Mouse (Mus musculus): ENCODE measurements around the gene Ano10. TPM values are rescaled to one million over a fixed set of nuclear protein-coding genes. Genes with fewer than 3 reads are reported as not detected.

Ano10 gene
- polyA plus RNA-seq, 1 experiment from 2014 or later: 18.5 TPM

- DNase-seq (ENCODE audit: low spot score): no peak
These were observed 129.7 kb downstream of the Ano10 start for GRCm38 (mm10) chr9:122164535-122164934.

DNA sequence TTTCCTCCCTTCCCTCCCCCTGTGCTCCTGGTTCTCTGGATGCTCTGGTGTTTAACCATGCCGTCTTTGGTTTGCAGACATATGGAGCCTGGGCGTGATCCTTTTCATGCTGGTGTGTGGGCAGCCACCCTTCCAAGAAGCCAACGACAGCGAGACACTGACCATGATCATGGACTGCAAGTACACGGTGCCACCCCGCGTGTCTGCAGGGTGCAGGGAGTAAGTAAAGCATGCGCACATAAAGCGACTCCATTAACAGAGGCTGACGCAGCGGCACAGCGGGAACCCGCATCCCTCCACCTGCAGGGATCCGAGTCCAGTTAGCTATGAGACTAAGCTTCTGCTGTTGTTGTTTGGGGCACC is 137.2 kb downstream of the Ano10 start:
- DNase-seq (ENCODE audit: low spot score): no peak

DNA sequence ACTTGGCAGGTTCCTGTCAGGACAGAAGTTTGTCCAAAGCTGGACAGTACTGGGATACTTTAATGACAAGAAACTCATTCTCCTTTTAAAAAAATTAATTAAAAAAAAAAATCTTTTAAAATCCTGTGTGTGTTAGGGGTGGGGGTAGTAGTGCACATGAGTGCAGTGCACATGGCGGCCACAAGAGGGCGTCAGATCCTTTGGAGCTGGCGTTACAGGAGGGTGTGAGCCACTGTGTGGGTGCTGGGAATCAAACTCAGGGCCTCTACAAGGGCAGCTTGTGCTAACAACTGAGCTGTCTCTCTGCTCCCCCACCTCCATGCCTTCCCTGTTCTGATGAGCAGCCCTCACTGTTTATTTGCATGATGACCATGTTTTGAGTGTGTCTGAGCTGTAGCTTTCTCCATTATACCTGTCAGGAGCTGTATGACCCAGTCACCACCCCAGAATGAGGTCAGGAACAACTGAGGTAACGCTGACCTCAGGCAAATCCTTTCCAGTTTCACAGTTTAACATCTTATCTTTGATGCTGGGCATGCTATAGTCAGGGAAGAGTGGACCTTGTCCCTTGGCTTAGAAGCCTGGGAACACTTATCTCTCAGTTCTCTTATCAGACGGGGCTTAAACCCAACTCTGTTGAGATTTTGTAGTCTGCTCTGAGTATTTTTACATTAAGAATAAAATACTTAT is 137.7 kb downstream of the Ano10 start:
- no peak for DNase-seq (ENCODE audit: low spot score)

- no peak for DNase-seq (ENCODE audit: low spot score)
These were observed 139.0 kb downstream of the Ano10 start for GRCm38 (mm10) chr9:122155193-122155592.

DNA sequence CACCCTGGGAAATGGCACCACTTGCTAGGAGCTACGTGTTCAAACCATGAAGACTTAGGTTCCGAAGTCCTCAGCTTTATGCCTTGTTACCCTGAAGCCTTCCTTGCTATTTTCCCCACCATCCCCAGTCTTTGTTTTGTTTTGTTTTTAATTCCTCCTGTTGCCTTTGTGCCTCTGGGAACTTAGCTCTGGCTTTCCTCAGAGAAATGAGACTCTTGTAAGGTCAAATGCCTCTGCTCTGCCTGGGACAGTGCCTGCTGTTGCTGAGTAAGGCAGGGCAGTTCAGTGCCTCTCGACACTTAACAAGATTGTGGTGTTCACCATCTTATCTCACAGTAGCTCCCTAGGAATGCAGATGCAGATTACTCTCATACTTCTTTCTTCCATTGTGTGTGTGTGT is 140.8 kb downstream of the Ano10 start:
- DNase-seq (ENCODE audit: low spot score): no peak

DNA sequence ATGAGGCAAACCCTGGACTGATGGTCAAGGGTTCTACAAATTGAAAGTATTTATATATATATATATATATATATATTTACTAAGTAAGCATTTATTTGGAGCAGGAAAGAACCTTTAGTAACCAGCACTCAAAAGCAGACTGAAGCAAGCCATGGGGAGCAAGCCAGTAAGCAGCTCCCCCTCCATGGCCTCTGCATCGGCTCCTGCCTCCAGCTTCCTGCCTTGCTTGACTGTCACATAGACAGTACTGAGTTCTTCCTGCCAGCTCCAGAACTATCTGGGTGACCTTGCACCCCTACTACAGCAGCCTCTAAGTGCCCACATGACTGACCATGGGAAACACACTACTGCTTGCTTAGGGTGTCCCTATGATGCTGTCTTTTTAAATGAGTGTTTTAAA is 141.7 kb downstream of the Ano10 start:
- DNase-seq (ENCODE audit: low spot score): no peak

- no peak for DNase-seq (ENCODE audit: low spot score)
These were observed 142.2 kb downstream of the Ano10 start for GRCm38 (mm10) chr9:122152063-122152462.

- DNase-seq (ENCODE audit: low spot score): peak; percentile 36
These were observed 144.0 kb downstream of the Ano10 start for GRCm38 (mm10) chr9:122149997-122150826.

- DNase-seq (ENCODE audit: low spot score): no peak
These were observed 145.9 kb downstream of the Ano10 start for GRCm38 (mm10) chr9:122148356-122148755.

GRCm38 (mm10) chr9:122146124-122146870 is 147.9 kb downstream of the Ano10 start:
- DNase-seq (ENCODE audit: low spot score): no peak

DNA sequence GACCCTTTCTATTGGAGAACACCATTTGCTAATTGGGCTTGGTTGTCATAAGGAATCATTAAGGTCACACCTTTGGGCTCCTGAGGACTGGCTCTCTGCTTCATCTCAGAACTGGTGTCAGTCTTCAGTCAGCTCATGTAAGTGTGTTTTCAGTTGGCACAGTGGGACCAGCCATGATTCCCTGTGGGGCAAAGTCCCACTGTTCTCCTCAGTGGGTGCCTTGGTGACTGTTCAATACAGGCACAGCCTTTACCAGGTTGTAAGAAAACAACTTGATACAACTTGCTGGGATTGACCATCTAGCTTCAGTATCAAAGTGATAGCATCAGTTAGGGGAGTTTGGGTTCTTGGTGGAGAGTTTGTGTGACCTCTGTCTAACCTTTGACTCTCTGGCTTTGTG is 148.5 kb downstream of the Ano10 start:
- no peak for DNase-seq (ENCODE audit: low spot score)

- DNase-seq (ENCODE audit: low spot score): no peak
These were observed 149.4 kb downstream of the Ano10 start for GRCm38 (mm10) chr9:122144776-122145175.

DNA sequence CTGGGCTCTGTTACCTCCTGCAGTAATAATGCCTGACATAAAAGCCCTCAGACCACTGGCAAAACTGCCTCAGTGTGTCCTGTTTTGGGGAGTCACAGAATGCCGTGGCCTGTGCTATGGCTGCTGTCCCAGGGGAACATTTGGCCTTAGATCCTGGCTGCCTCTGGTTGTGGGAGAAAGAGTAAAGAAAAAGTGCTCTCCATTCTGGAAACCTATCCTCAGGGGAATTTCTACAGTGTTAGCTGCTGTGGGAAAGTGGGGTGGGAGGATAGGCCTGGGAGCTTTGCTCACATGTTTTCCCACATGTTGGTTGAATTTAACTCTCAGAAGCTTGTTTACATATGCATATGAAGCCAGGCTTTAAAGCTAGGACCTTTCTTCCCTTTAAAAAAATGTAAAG is 151.0 kb downstream of the Ano10 start:
- no peak for DNase-seq (ENCODE audit: low spot score)

DNA sequence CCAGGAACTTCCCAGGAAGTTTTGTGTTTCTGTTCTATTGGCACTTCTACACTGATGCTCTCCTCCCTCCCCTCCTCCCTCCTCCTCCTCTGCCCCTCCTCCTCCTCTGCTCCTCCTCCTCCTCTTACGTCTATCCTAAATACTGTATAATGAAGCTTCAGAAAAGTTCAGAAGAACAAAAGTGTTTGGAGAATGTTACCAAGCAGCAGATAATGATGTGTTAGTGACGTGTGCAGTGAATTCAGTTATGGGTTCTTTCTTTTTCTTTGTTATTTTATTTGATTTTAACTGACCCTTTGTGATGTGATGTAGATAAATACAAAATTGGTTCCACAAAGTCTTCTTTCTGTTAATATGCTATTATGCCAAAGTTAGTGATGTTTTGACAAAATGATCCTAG is 155.0 kb downstream of the Ano10 start:
- DNase-seq (ENCODE audit: low spot score): no peak

GRCm38 (mm10) chr9:122138371-122139029 is 155.7 kb downstream of the Ano10 start:
- no peak for DNase-seq (ENCODE audit: low spot score)

DNA sequence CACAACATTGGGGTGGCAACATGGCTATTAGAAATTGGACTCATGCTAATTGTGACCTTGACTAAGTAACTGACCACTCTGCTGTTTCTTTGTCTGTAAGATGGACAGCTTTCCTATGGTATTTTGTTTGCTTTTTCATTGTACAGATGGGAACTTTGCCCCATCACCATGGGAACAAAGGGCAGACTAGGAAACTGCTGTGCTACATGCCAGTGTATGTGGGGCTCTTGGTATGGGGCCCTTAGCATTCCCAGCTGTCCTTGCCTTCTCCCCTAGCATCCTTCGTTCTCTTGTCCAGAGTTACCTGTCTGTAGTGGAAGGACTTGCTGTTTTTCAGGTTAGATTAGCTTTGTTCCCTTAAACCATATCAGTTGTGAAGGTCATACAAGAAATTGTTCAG is 156.3 kb downstream of the Ano10 start:
- DNase-seq (ENCODE audit: low spot score): no peak

DNA sequence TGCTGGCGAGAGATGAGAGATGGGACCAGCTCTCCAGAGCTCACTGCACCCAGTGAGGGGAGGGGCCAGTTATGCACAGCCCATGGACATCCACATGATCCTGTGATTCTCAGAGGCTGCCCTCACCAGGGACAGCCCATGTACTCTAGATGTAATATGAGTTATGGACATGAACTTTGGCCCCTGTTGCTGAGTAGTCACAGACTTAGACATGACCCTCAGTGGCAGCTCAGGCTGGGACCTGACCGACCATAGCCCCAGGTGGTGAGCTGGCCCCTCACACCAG is 158.4 kb downstream of the Ano10 start:
- no peak for DNase-seq (ENCODE audit: low spot score)

DNA sequence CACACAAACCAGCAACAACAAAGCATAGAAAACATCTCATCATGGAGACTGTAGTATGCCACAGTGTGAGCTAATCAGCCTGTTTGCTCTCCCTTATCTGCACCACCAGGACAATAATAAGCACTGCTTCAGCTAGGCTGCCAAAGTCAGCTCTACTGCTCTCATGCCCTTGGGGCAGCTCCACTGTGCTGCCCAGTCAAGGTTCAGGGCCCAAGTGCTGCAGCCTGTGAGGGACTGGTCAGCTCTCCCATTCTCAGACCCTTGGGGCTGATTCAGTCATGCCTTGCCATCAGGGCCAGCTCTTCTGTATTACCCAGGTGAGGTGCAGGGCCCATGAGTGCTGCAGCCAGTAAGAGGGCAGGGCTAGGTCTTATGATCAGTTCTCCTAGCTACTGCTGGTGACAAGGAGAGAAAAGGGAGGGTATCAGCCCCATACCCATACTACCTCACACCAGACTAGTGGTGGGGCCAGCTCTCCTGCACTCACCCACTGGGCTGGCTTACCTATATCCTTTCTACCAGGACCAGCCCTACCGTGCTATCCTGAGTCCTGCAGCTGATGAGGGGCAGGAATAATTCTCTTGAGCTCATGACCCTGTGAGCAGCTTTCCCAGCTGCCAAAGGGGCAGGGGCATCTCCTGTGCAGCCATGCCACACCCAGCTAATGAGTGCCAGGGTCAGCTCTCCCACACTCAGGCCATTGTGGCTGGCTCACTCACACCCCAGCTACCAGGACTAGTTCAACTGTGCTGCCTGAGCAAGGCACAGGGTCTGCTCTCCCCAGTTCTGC is 158.9 kb downstream of the Ano10 start:
- DNase-seq (ENCODE audit: low spot score): no peak

DNA sequence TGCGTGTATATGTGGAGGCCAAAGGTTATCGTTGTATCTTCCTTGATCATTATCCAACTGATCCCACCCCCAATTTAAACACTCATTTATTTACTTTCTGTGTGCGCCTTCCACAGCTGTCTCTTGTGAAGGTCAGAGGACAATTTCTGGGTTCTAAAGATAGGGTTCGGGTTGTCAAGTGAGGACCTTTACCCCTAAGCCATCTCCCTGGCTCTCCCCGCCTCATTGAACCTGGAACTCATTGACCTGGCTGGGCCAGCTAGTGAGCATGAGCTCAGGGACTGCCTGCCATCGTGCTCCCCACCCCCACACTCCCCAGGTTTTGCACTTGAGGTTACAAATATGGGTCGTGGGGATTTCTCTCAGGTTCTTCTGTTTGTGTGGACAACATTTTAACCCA is 162.1 kb downstream of the Ano10 start:
- no peak for DNase-seq (ENCODE audit: low spot score)

DNA sequence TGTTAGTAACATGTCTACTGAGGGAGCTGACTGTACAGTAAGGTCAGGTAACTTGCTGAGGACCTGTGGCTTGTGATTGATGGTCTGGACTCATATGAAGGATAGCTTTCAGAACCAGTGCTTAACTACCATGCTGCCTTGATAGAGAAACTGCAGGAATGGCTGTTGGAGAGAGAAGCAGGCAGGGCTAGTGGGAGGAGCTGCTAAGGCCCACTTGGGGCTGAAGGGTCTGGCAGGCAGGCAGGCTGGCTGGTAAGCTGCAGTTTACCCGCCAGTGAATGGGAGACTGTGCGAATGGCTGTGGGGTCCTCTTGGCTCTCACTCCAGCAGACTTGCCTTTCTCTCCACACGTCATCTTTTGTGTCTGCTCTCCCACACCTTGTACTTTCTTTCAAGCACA is 163.6 kb downstream of the Ano10 start:
- no peak for DNase-seq (ENCODE audit: low spot score)

DNA sequence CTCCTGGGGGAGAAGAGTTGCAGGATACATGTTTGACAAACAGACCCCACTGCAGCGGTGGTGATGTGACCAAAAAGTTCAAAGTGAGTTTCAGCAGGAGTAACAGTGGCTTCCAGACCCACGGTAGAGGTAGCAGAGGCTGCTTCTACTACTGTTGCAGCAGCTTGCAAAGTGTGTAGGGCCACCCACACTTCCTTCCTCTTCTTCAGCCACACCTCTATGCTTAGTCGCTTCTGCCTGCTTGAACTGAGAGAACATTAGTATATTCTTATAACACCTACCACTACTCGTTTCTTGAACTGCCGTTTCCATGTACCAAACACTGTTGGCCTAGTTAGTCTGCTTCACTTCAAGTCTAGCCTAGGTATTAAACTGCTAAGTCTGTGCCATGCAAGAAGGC is 165.5 kb downstream of the Ano10 start:
- DNase-seq (ENCODE audit: low spot score): peak; percentile 57

All from thymus, postnatal 0 days (tissue).